Mouse (Mus musculus): ENCODE measurements around the gene Mrpl14.
A peak's percentile ranks its signal among the peaks of the same experiment; 100 is the strongest.

Gene Mrpl14

GRCm38 (mm10) chr17:45686716-45687115 lies 594 bp downstream of the Mrpl14 start, which contains the start of gene Tmem63b:
Tmem63b (minus strand) TSS chr17:45686905.
- peak; percentile 29 for DNase-seq (ENCODE audit: low read depth)

- no peak for DNase-seq (ENCODE audit: low read depth)
Observed at GRCm38 (mm10) chr17:45689120-45689519, 3.0 kb downstream of the Mrpl14 start.

- no peak for DNase-seq (ENCODE audit: low read depth)
Observed at GRCm38 (mm10) chr17:45690044-45690443, 3.9 kb downstream of the Mrpl14 start.

GRCm38 (mm10) chr17:45692159-45692558 lies 6.0 kb downstream of the Mrpl14 start:
- DNase-seq (ENCODE audit: low read depth): no peak

- DNase-seq (ENCODE audit: low read depth): peak; percentile 9
Observed at GRCm38 (mm10) chr17:45693812-45694565, 7.9 kb downstream of the Mrpl14 start.

- peak; percentile 63 for DNase-seq (ENCODE audit: low read depth)
Observed at GRCm38 (mm10) chr17:45695227-45696120, 9.4 kb downstream of the Mrpl14 start.

GRCm38 (mm10) chr17:45696981-45697380 lies 10.9 kb downstream of the Mrpl14 start:
- DNase-seq (ENCODE audit: low read depth): no peak

- DNase-seq (ENCODE audit: low read depth): peak; percentile 72
Observed at GRCm38 (mm10) chr17:45698368-45698767, 12.2 kb downstream of the Mrpl14 start.

GRCm38 (mm10) chr17:45699039-45699740 lies 13.1 kb downstream of the Mrpl14 start:
- DNase-seq (ENCODE audit: low read depth): no peak

- DNase-seq (ENCODE audit: low read depth): no peak
Observed at GRCm38 (mm10) chr17:45700496-45701235, 14.5 kb downstream of the Mrpl14 start.

- no peak for DNase-seq (ENCODE audit: low read depth)
Observed at GRCm38 (mm10) chr17:45701236-45701591, 15.1 kb downstream of the Mrpl14 start.

GRCm38 (mm10) chr17:45702254-45702653 lies 16.1 kb downstream of the Mrpl14 start:
- DNase-seq (ENCODE audit: low read depth): peak; percentile 18

GRCm38 (mm10) chr17:45703187-45703586 lies 17.1 kb downstream of the Mrpl14 start:
- DNase-seq (ENCODE audit: low read depth): no peak

GRCm38 (mm10) chr17:45706796-45707195 lies 20.7 kb downstream of the Mrpl14 start:
- DNase-seq (ENCODE audit: low read depth): no peak

- no peak for DNase-seq (ENCODE audit: low read depth)
Observed at GRCm38 (mm10) chr17:45707376-45707775, 21.3 kb downstream of the Mrpl14 start.

GRCm38 (mm10) chr17:45708179-45708578 lies 22.1 kb downstream of the Mrpl14 start:
- no peak for DNase-seq (ENCODE audit: low read depth)

- no peak for DNase-seq (ENCODE audit: low read depth)
Observed at GRCm38 (mm10) chr17:45709829-45710228, 23.7 kb downstream of the Mrpl14 start.

- DNase-seq (ENCODE audit: low read depth): no peak
Observed at GRCm38 (mm10) chr17:45710407-45710806, 24.3 kb downstream of the Mrpl14 start.

GRCm38 (mm10) chr17:45711525-45711924 lies 25.4 kb downstream of the Mrpl14 start:
- DNase-seq (ENCODE audit: low read depth): no peak

- peak; percentile 85 for DNase-seq (ENCODE audit: low read depth)
Observed at GRCm38 (mm10) chr17:45718323-45718722, 32.2 kb downstream of the Mrpl14 start.

GRCm38 (mm10) chr17:45723732-45724573 lies 37.8 kb downstream of the Mrpl14 start:
- DNase-seq (ENCODE audit: low read depth): peak; percentile 91

Data from NIH3T3 (cell line).